22 mouse cellular contexts compared by ENCODE assay signal in the genomic region with DNA sequence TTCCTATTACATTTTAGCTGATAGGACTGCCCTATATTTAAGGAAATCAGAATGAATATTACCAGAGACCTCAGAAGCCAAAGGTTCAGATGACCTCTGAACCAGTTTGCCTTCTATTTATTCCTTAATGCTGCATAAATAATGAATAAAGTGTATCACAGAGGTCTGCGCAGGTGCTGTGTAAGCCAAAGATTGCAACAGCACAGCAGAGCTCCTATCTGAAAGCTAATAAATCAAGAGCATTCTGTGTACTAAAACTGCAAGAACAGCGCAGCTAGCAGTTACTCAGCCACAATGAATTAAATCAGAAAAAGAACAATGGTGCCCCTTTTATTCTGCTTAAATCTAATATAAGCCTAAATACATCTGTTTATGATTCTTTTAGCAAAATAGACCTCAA.
"Had no signal": no experiment of that assay in that cellular context is flagged by ENCODE, and none has a peak within 500 bp of the region (broad histone marks: within the 10 kb centered on the region; RNA-seq: fewer than 3 reads in every experiment).

No protein-coding gene starts in this region.

- H3K27me3 ChIP-seq: forebrain, embryonic 15.5 days; heart, embryonic 12.5 days; hindbrain, embryonic 13.5 days; kidney, embryonic 15.5 days; limb, embryonic 13.5 days; limb, embryonic 15.5 days had no signal

- H3K27ac ChIP-seq: forebrain, embryonic 15.5 days; heart, embryonic 10.5 days; hindbrain, embryonic 13.5 days; kidney, embryonic 15.5 days; kidney, postnatal 0 days; limb, embryonic 13.5 days; limb, embryonic 15.5 days had no signal

- H3K4me3 ChIP-seq: forebrain, embryonic 15.5 days; heart, embryonic 10.5 days; heart, embryonic 12.5 days; hindbrain, embryonic 13.5 days; kidney, embryonic 15.5 days; limb, embryonic 13.5 days; limb, embryonic 15.5 days had no signal

- DNase-seq: forebrain, postnatal 0 days; gastrocnemius, postnatal 14 days; gastrocnemius, postnatal 36 days; heart, adult 18-20 months; heart, postnatal 10 days; heart, postnatal 36 days; kidney, adult 11 months; kidney, adult 2 months; kidney, adult 9 months; kidney, postnatal 14 days; kidney, postnatal 36 days; layer of hippocampus, adult 9-11 months; layer of hippocampus, postnatal 36 days; left cerebral cortex, postnatal 4 days had no signal

- H3K9ac ChIP-seq: forebrain, embryonic 15.5 days; forebrain, postnatal 0 days; heart, embryonic 12.5 days; hindbrain, embryonic 13.5 days; kidney, embryonic 15.5 days; limb, embryonic 13.5 days; limb, embryonic 15.5 days had no signal

- H3K9me3 ChIP-seq: forebrain, embryonic 15.5 days; heart, embryonic 10.5 days; heart, embryonic 12.5 days; hindbrain, embryonic 13.5 days; kidney, embryonic 15.5 days; limb, embryonic 13.5 days; limb, embryonic 15.5 days had no signal

- H3K4me1 ChIP-seq: forebrain, embryonic 15.5 days; heart, embryonic 10.5 days; heart, embryonic 12.5 days; hindbrain, embryonic 13.5 days; kidney, embryonic 15.5 days; limb, embryonic 15.5 days had no signal

- H3K4me2 ChIP-seq: forebrain, embryonic 15.5 days; heart, embryonic 12.5 days; hindbrain, embryonic 13.5 days; kidney, embryonic 15.5 days; limb, embryonic 13.5 days; limb, embryonic 15.5 days had no signal

- ATAC-seq: forebrain, embryonic 15.5 days; forebrain, postnatal 0 days had no signal

- H3K36me3 ChIP-seq: forebrain, embryonic 15.5 days; heart, embryonic 10.5 days; heart, embryonic 12.5 days; hindbrain, embryonic 13.5 days; kidney, embryonic 15.5 days; limb, embryonic 13.5 days; limb, embryonic 15.5 days had no signal
